Mouse (Mus musculus) granulocyte monocyte progenitor cell, adult 5-6 weeks (primary cell): Measurements from ENCODE around the gene Slc20a1. TPM values are rescaled to one million over a fixed set of nuclear protein-coding genes. Genes with fewer than 3 reads are reported as not detected.

Experiments
- ATAC-seq: replicated peaks from 2 replicates; pipeline ENCODE4 v1.8.0; 2016; ENCODE audit warnings: mild to moderate bottlenecking, moderate TSS enrichment, inconsistent platforms; ENCODE audit not compliant: poor library complexity, severe bottlenecking
- total RNA-seq, 2 experiments: library from RNA; stranded (forward) in 1 of 2; stranded (reverse) in 1 of 2; fragments of 200-712, 200-1000 nt in 1 of 2; fragments of >200 nt in 1 of 2; fragmentation: Nextera tagmentation in 1 of 2; gene quantifications; 2 replicates each; pipeline ENCODE4 v1.2.3; 2014 to 2017

Gene Slc20a1
- total RNA-seq, 2 experiments from 2014 or later: 35.3 to 71.3 TPM

- no peak for ATAC-seq
Observed at GRCm38 (mm10) chr2:129224178-129224577, 25.6 kb downstream of the Slc20a1 start.

- 0 out of 2 replicates have a peak, but pooled peaks have one; percentile 18 for ATAC-seq
Observed at GRCm38 (mm10) chr2:129225251-129225819, 26.8 kb downstream of the Slc20a1 start.

GRCm38 (mm10) chr2:129226296-129226851, 27.8 kb downstream of the Slc20a1 start:
- ATAC-seq: no peak

DNA sequence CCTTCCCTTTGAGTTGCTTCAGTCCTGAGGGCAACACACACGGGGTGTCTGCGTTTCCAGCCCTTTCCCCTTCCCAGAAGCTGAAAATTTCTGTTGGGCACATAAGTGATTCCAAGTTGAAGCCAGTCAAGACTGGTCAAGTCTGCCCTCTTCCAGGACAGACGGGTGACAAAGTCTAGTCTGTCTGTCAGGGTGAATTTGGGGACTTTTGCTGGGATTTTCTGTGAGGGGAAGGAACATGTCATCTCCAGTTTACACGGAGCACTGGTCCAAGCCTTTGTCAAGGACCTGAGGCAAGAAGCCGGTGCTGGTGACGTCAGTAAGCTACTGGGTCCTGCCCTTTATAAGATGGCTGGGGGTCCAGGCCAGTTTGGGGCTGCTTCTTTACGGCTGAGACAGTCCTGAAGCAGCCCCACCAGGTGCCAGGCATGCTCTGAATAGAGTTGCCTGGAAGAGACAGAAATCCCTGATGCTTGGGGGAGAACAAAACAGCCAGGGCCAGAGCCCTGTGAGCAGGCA, 28.5 kb downstream of the Slc20a1 start:
- no peak for ATAC-seq

- ATAC-seq: no peak
Observed at GRCm38 (mm10) chr2:129227709-129228108, 29.1 kb downstream of the Slc20a1 start.

DNA sequence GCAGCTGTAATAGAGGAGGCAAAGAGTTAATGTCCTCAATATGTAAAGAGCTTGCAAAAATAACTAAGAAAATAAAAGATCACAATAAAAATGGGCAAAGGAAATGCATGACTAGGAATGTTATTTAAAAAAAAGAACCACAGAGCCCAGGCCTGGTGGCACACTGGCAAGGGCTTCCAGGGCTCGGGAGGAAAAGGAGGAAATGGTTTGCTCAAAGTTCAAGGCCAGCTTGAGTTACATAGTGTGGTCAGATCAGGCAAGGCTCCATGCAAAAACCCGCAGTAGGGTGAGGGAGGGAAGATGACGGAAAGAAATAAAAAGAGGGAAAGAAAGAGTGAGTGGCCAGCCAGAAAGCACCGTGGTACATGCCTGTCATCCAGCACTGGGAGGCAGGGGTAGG, 30.0 kb downstream of the Slc20a1 start:
- ATAC-seq: no peak

GRCm38 (mm10) chr2:129229316-129229715, 30.8 kb downstream of the Slc20a1 start:
- ATAC-seq: no peak

DNA sequence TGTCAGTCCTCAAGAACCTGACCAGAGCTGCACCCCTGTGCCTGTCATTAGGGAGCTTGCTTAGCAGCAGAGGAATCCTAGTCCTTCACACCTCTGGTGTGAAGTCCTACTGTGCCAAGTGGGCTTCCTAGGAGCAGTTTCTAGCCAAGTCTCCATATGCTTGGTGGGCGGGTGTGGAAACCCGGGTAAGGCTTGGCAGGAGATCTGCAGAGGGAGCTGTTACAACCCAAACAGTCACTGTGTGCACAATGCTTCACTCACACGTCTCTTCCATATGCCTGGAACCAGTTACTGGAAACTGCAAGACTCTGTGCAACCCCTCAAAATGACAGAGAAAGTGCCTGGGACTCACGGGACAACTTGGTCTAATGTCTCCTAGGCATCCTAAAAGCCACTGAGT, 33.5 kb downstream of the Slc20a1 start:
- ATAC-seq: no peak

GRCm38 (mm10) chr2:129232484-129232883, 33.9 kb downstream of the Slc20a1 start:
- no peak for ATAC-seq

DNA sequence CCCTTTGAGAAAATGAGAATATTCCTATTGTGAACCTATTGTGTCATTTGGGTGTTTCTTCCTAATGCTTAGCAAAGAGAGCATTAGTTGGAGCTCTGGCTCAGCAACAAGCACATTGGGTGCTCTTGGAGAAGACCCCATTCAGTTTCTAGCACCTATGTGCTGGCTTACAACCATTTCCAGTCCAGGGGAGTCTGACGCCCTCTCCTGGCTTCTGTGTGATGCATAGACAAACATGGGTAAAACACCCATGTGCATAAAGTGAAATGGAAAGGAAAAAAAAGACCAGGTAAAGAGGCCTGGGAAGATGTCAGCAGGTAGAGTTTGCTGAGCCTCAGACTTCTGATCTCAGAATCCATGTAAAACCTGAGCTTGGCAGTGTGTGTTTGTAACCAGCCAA, 34.7 kb downstream of the Slc20a1 start:
- ATAC-seq: no peak

GRCm38 (mm10) chr2:129233803-129234477, 35.4 kb downstream of the Slc20a1 start:
- ATAC-seq: no peak

- no peak for ATAC-seq
Observed at GRCm38 (mm10) chr2:129234731-129235130, 36.2 kb downstream of the Slc20a1 start.

GRCm38 (mm10) chr2:129236526-129236925, 38.0 kb downstream of the Slc20a1 start:
- no peak for ATAC-seq

GRCm38 (mm10) chr2:129240726-129241432, 42.3 kb downstream of the Slc20a1 start:
- no peak for ATAC-seq

DNA sequence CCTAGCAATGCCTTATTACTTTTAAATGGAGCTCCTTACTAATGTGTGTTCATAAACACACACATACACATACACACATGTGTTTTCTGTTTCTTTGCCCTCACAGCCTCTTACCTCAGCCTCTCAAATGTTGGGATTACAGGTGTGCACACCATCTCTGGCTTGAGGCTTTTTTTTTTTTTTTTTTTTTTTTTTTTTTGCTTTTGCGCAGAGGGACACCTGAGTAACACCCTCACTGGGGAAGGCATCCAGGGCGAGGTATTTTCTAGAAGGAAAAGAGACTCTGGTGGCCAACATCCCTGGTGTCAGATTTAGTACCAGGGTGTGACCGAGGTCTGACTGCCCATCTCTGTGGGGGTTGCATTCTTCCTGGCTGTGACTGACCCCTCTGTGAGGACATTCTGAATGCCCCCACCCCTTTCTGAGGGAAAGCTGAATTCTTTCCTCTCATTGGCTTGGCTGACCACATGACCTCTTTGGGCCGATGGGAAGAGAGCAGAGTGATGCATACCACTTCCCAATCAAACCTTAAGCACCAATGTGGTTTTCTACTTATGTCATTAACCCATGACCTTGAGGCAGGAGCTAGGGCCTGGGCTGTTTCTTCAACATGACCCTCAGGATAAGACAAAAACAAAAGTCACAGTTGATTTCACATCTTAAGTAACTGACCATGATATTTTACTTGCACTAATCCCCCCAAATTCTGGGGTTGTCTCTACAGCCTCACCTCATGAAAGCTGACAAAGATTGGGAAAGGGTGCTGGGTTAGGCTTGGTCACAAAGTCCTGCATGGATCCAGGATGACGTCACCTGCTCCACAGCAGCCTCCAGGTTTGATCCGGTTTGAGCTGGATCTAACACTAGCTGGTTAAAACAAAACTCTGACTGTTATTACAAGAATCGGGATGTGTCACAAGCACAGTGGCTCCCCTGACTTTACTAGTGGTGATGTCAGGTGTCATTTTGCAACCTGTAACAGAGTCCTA, 43.6 kb downstream of the Slc20a1 start:
- peak; percentile 20; the same call in 1 of the 2 replicates for ATAC-seq

DNA sequence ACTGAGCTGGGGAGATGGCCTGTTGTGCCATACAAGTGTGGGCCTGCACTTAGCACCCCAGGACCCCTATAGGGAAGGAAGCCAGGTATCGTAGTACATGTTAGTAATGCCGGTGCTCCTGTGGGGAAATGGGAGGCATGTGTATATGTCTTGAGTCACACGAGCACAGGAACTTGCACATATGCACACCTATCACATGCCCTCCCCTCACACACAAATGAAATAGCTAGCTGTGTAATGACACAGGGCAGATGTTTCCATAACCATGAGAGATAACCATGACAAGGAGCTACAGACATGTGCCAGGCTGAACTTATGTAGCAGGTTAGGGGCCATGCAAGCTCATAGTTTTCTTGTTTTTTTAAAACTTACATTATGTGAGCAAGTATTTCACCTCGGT, 44.4 kb downstream of the Slc20a1 start:
- ATAC-seq: peak; percentile 42

- ATAC-seq: no peak
Observed at GRCm38 (mm10) chr2:129243786-129244185, 45.2 kb downstream of the Slc20a1 start.

DNA sequence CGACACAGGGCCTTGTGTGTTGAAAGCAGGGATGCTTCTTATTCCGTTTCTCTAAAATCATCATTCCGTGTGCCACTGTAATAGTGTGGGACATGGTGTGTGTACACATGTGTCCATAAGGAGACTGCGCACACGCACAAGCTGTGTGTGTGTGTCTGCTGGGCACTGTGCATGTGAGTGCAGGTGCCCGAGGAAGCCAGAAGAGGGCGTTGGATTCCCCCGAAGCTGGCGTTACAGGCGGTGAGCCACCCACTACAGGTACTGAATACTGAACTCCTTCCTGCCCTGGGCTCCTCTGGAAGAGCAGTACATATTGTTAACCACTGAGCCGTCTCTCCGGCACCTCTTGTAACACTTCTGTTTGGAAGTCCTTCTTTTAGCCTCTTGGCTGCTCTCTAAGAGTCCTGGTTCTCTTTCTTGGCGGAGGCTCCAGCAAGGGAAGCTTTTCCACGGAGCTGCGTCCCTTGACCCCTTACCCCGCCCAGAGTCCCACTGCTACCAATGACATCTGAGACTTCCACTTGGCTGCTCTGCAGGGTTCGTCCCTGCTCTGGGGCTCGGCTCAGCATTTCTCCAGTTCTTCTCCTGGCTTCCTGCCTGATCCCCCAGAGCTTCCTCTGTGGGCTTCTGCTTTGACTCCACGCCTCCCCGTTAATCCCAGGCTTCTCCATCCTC, 46.0 kb downstream of the Slc20a1 start:
- no peak for ATAC-seq

GRCm38 (mm10) chr2:129245618-129246017, 47.1 kb downstream of the Slc20a1 start:
- ATAC-seq: no peak
